Mouse (Mus musculus): ENCODE measurements around the gene H6pd. TPM values are rescaled to one million over a fixed set of nuclear protein-coding genes. Genes with fewer than 3 reads are reported as not detected.

H6pd gene
- total RNA-seq, 2 experiments from 2014 or later = 11.6 to 16.0 TPM

DNA sequence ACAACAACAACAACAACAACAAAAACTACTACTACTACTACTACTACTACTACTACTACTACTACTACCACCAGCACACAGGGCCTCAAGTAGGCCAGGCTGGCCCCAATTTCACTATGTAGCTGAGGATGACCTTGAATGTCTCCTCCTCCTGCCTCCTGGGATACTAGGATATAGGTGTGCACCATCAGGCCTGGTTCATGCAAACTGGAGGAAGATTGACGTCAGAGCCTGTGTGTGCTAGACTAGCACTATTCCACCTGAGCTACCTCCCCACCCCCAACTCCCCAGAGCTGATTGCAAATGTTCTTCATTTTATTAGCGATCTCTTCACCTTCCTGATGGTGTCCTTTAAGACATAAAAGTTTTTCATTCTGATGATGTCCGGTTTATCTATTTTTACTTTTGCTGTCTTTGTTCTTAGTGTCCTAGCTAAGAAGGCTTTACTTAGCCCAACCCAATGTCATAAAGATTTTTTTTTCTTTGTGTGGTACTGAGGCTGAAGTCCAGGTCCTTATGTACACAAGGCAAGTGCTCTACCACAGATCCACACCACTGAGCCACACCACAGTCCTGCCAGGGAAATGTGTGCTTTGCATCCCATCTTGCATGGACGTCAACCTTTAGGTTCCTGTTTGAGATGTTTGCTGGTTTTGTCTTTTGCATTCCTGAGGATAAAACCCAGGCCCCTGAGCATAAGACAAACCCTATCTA is 5.7 kb upstream of the H6pd start:
- no peak overlapping the region for H3K27ac ChIP-seq
- intact Hi-C loops (cut with DNase I) = no loop called here
- DNase-seq (ENCODE audit: extremely low spot score in 1 of 2, low spot score in 2 of 2) = no peak

DNA sequence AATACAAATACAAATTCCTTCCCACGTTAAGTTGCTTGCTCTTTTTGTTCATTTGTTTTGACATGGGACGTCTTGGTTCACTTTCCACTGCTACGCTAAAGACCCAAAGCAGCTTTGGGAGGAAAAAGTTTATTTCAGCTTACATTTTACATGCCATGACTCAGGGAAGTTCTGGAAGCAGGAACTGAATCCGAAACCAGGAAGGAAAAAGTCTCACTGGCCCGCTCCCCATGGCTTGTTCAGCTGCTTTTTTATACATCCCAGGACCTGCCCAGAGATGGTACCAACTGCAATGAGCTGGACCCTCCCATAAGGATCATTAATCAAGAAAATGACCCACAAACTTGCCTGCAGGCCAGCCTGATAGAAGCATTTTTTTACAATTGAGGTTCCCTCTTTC is 5.0 kb upstream of the H6pd start:
- Histone ChIP-seq H3K27ac (no peak overlapping the region), H3K4me3 (no peak overlapping the region)
- intact Hi-C loops (cut with DNase I) = loop anchor here (2.0 kb wide), 1 partner anchor 15 kb away; no protein-coding TSS in a partner anchor
- no peak for TF ChIP-seq CTCF (IDR thresholded peaks at IDR 0.05)
- no peak for DNase-seq (ENCODE audit: extremely low spot score in 1 of 2, low spot score in 2 of 2)

More for the DNA sequence above, 5.7 kb upstream of the H6pd start:
- TF ChIP-seq CTCF (IDR thresholded peaks at IDR 0.05) = no peak
- H3K4me3 ChIP-seq = no peak overlapping the region

DNA sequence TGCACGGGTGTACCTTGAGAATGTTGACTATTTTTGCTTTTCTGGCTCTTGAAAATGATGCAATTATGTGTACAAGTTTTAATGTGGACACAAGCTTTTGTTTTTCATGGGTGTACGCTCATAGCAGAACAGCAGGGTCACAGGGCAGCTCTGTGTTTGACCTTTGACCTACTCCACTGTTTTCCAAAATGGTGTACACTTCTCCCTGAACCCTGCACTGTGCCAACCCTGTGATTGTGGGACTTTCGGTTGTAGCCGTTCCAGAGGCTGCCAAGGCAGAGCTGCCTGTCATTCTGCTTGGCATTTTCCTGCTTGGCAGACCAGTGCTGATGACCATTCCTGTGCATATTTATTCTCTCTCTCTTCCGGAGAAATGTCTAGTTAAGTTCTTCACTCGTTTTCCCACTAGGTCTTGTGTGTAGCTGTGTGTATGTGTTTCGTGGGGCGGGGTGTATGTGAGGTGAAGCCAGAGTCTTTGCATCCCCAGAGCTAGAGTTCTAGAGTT is 4.4 kb upstream of the H6pd start:
- intact Hi-C loops (cut with DNase I) = loop anchor here (2.0 kb wide), 1 partner anchor 16 kb away; no protein-coding TSS in a partner anchor
- Histone ChIP-seq H3K4me3 (no peak overlapping the region), H3K27ac (no peak overlapping the region)
- no peak for TF ChIP-seq CTCF (IDR thresholded peaks at IDR 0.05)
- DNase-seq (ENCODE audit: extremely low spot score in 1 of 2, low spot score in 2 of 2) = no peak

GRCm38 (mm10) chr4:150012322-150012723 is 3.5 kb upstream of the H6pd start:
- DNase-seq (ENCODE audit: extremely low spot score in 1 of 2, low spot score in 2 of 2) = no peak
- Histone ChIP-seq H3K4me3 (no peak overlapping the region), H3K27ac (peak overlapping the region; percentile 28)
- intact Hi-C loops (cut with DNase I) = loop anchor here (2.0 kb wide), 1 partner anchor 16 kb away; no protein-coding TSS in a partner anchor
- no peak for TF ChIP-seq CTCF (IDR thresholded peaks at IDR 0.05)

DNA sequence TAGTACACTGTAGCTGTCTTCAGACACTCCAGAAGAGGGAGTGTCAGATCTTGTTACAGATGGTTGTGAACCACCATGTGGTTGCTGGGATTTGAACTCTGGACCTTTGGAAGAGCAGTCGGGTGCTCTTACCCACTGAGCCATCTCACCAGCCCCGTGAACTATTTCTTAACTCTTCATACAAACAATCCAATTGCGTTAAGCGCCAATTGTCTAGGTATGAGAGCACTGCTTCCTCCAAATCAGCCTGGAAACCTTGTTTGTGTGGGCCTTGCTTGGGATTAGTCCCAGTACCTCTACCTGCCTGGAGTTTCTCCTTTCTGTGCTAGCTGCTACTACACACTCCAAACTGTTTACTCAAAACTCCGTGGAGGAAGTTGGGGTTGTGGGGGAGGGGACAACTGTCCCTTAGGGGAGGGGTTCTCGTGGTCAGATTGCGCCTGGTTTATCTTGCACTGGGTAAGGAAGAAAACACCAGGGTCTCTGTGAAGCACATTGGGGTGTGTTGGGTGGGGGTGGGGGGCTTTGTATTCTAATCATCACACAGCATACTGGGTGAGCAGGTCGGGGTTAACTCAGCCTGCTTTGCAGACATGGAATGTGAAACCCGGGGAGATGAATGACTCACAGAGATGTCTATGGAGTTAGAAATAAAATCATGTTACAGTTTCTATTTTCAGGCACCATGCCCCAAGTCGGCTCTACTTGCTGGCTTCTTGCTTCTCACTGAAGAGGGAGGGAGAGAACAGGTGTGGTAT is 2.9 kb upstream of the H6pd start:
- peak overlapping the region; percentile 28 for H3K27ac ChIP-seq
- H3K4me3 ChIP-seq = no peak overlapping the region
- no peak for TF ChIP-seq CTCF (IDR thresholded peaks at IDR 0.05)
- DNase-seq (ENCODE audit: extremely low spot score in 1 of 2, low spot score in 2 of 2) = no peak
- intact Hi-C loops (cut with DNase I) = loop anchor here (2.0 kb wide), 1 partner anchor 17 kb away; no protein-coding TSS in a partner anchor

DNA sequence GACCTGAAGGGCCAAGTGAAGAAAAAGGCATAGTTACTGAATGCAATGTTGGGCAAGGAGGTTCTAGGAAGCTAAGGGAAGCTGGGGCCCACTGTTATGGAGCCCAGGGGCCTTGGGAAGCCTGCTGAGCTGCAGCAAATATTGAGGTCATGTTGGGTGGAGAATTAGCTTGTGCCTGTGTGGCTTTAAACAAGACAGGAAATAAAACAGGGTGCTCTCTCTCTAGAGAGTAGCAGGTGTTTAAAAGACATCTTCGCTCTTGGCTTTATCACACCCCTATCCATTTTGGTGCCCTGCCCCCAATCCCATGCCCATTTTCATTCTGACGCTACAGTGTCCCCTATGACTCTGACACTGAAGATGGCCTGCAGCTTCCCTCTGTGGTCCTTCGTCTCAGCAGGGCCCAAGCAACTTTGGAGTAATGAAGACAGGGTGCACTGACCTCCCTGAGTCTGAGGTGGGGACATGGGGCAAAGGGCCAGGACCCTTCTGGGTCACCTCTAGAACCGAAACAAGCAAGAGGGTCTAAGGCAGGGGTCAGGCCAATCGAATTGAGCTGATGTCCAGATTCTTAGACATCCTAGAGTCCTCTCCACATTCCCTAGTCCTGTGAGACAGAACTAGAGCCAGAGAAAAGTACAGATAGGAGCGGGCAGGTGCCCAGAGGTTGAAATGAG is 1.4 kb upstream of the H6pd start:
- no peak for TF ChIP-seq CTCF (IDR thresholded peaks at IDR 0.05)
- intact Hi-C loops (cut with DNase I) = no loop called here

GRCm38 (mm10) chr4:150009587-150009930 is 736 bp upstream of the H6pd start:
- no peak for TF ChIP-seq CTCF (IDR thresholded peaks at IDR 0.05)
- DNase-seq (ENCODE audit: extremely low spot score in 1 of 2, low spot score in 2 of 2) = no peak
- H3K4me3 ChIP-seq = no peak overlapping the region; the same call in 1 of the 2 replicates
- no peak overlapping the region; the same call in 1 of the 2 replicates for H3K27ac ChIP-seq
- intact Hi-C loops (cut with DNase I) = no loop called here

More for the DNA sequence above, 1.4 kb upstream of the H6pd start:
- DNase-seq (ENCODE audit: extremely low spot score in 1 of 2, low spot score in 2 of 2) = no peak
- H3K27ac ChIP-seq = no peak overlapping the region
- no peak overlapping the region for H3K4me3 ChIP-seq

- peak overlapping the region; percentile 91 for H3K4me3 ChIP-seq
- DNase-seq (ENCODE audit: extremely low spot score in 1 of 2, low spot score in 2 of 2) = peak; percentile 46 to 57
- H3K27ac ChIP-seq = peak overlapping the region; percentile 92
- intact Hi-C loops (cut with DNase I) = no loop called here
- peak; percentile 67 for TF ChIP-seq CTCF (IDR thresholded peaks at IDR 0.05)
Observed at GRCm38 (mm10) chr4:150008325-150008852, 434 bp downstream of the H6pd start.

- TF ChIP-seq CTCF (IDR thresholded peaks at IDR 0.05) = no peak
- no peak overlapping the region for H3K4me3 ChIP-seq
Observed at GRCm38 (mm10) chr4:150007444-150007843, 1.4 kb downstream of the H6pd start.

GRCm38 (mm10) chr4:150006991-150007390 is 1.8 kb downstream of the H6pd start:
- no peak for DNase-seq (ENCODE audit: extremely low spot score in 1 of 2, low spot score in 2 of 2)
- no peak overlapping the region for H3K27ac ChIP-seq
- no peak overlapping the region for H3K4me3 ChIP-seq
- intact Hi-C loops (cut with DNase I) = no loop called here
- no peak for TF ChIP-seq CTCF (IDR thresholded peaks at IDR 0.05)

More at GRCm38 (mm10) chr4:150007444-150007843, 1.4 kb downstream of the H6pd start:
- DNase-seq (ENCODE audit: extremely low spot score in 1 of 2, low spot score in 2 of 2) = no peak
- intact Hi-C loops (cut with DNase I) = no loop called here
- no peak overlapping the region for H3K27ac ChIP-seq

DNA sequence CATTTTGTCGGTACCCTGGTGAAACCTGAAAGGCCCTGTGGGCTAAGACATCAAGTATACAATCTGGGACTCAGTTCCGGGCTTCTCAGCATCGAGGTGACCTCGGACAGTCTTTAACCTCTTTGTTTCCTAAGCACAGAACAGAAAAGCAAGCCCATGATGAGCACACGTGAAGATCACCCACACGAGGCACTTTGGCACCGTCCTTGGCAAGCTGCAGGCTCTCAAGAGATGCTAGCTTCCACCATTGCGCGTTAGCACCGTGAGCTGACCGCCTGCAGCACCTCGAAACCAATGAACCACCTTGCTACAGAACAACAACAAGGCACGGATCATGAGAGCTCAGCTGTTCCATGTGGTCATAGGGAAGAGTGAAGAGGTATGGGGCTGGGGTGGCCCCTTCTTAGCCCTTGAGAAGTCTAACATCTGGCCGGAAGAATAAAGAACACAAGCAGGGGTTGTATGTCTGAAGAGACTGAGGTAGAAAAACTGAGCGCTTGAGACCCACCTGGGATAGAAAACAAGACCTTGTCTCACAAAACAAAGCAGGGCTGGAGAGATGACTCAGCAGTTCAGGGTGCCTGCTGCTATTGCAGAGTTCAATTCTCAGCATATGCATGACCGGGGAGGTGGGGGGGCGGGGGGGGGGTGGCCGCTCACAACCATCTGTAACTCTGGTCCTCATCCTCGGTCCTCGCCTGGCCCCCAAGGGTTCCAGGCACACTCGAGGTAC is 2.5 kb downstream of the H6pd start:
- no peak overlapping the region for H3K4me3 ChIP-seq
- DNase-seq (ENCODE audit: extremely low spot score in 1 of 2, low spot score in 2 of 2) = no peak
- H3K27ac ChIP-seq = no peak overlapping the region
- no peak for TF ChIP-seq CTCF (IDR thresholded peaks at IDR 0.05)
- intact Hi-C loops (cut with DNase I) = no loop called here

All from left cerebral cortex, adult 2 months (tissue).